Comparison of ENCODE assay signal across 8 mouse cellular contexts in genomic region chr9:113645153-113645836, GRCm38 (mm10).
DNase-seq lines count a peak whose midpoint lies in the region; ATAC-seq and TF ChIP-seq lines count a peak whose summit lies in the region.
"Had no signal": no experiment of that assay in that cellular context is flagged by ENCODE, and none has a peak within 500 bp of the region (broad histone marks: within the 10 kb centered on the region; RNA-seq: fewer than 3 reads in every experiment).

No protein-coding gene starts in this region.

- peaks cover 0 to 5% of the 10 kb centered on the region in 2 experiments; a peak in 1 of 4 replicates for H3K4me1 ChIP-seq in ES-E14 (ENCODE audit: control insufficient read depth in 2 of 2, insufficient read depth in 2 of 2, low read length in 2 of 2, poor library complexity in 1 of 2)
- H3K4me1 ChIP-seq in embryonic facial prominence, embryonic 14.5 days (ENCODE audit: control insufficient read depth, insufficient read depth, low read length): no peaks in the 10 kb centered on the region
- H3K4me1 ChIP-seq: liver, embryonic 15.5 days had no signal

- in situ Hi-C loops in ES-E14 (cut with MboI; ENCODE audit: low sequenced_read_pairs in 2 of 2, unreplicated experiment in 2 of 2): loop anchor here in 1 of 2 experiments (25.0 kb wide), 1 partner anchor 833 kb away; no protein-coding TSS in a partner anchor

- H3K27me3 ChIP-seq in embryonic facial prominence, embryonic 14.5 days (replicated peaks; ENCODE audit: control insufficient read depth, insufficient read depth, low read length): no peaks in the 10 kb centered on the region
- H3K27me3 ChIP-seq: liver, embryonic 15.5 days had no signal

- no peaks in the 10 kb centered on the region for H3K9me3 ChIP-seq in ES-E14 (ENCODE audit: control insufficient read depth, insufficient read depth, low read depth, low read length)
- H3K9me3 ChIP-seq in embryonic facial prominence, embryonic 14.5 days (ENCODE audit: control insufficient read depth, low read length): no peaks in the 10 kb centered on the region
- H3K9me3 ChIP-seq: liver, embryonic 15.5 days had no signal

- intact Hi-C loops in heart, postnatal 10 days (cut with DNase I): loop anchor here (10.0 kb wide), 2 partner anchors 920 to 1710 kb away; no protein-coding TSS in a partner anchor

- H3K27ac ChIP-seq in ES-E14 (ENCODE audit: insufficient read depth, low read depth, low read length, poor library complexity, severe bottlenecking): no peak overlapping the region
- H3K27ac ChIP-seq in embryonic facial prominence, embryonic 14.5 days (replicated peaks; ENCODE audit: low read depth, low read length): no peak overlapping the region
- H3K27ac ChIP-seq: liver, embryonic 15.5 days had no signal

- H3K4me3 ChIP-seq in ES-E14 (ENCODE audit: insufficient read depth in 1 of 2, low read depth in 1 of 2, low read length in 2 of 2, poor library complexity in 1 of 2, severe bottlenecking in 1 of 2): no peak overlapping the region
- no peak overlapping the region for H3K4me3 ChIP-seq in embryonic facial prominence, embryonic 14.5 days (ENCODE audit: low read depth, low read length)
- H3K4me3 ChIP-seq: liver, embryonic 15.5 days had no signal

- DNase-seq in ES-E14 (ENCODE audit: low read depth, low spot score): no peak
- DNase-seq in adrenal gland, postnatal 36 days: peak; percentile 37 to 39
- peak; percentile 79 for DNase-seq in embryonic facial prominence, embryonic 14.5 days (ENCODE audit: low spot score)
- DNase-seq in heart, postnatal 10 days: peak; percentile 67 to 79
- peak; percentile 78 for DNase-seq in layer of hippocampus, adult 11-12 months (ENCODE audit: low spot score)
- DNase-seq in lung, postnatal 10 days: peak; percentile 69
- DNase-seq in retina, postnatal 7 days (ENCODE audit: low read depth, low spot score): peak; percentile 65

- H3K9ac ChIP-seq in ES-E14 (ENCODE audit: insufficient read depth, low read depth, low read length, poor library complexity, severe bottlenecking): no peak overlapping the region
- H3K9ac ChIP-seq in embryonic facial prominence, embryonic 14.5 days (ENCODE audit: low read depth, low read length): no peak overlapping the region
- H3K9ac ChIP-seq: liver, embryonic 15.5 days had no signal

- peak; percentile 47; the same call in 1 of the 2 replicates for ATAC-seq in embryonic facial prominence, embryonic 14.5 days (ENCODE audit: low read depth)

- H3K4me2 ChIP-seq in embryonic facial prominence, embryonic 14.5 days (ENCODE audit: low read depth, low read length): no peak overlapping the region
- H3K4me2 ChIP-seq: liver, embryonic 15.5 days had no signal

- H3K36me3 ChIP-seq in ES-E14 (ENCODE audit: control insufficient read depth, insufficient read depth, low read length, poor library complexity, severe bottlenecking): no peaks in the 10 kb centered on the region
- no peaks in the 10 kb centered on the region for H3K36me3 ChIP-seq in embryonic facial prominence, embryonic 14.5 days (ENCODE audit: control insufficient read depth, insufficient read depth, low read length)
- H3K36me3 ChIP-seq: liver, embryonic 15.5 days had no signal

- 23% methylated on average over 7 of the region's 11 CpGs for WGBS in embryonic facial prominence, embryonic 14.5 days

TF ChIP-seq in ES-E14, 5 proteins besides CTCF, POLR2A, EP300 and RAD21:
- TF ChIP-seq ZC3H11A (IDR thresholded peaks at IDR 0.05; ENCODE audit: borderline replicate concordance, low read depth, low read length) (peak; percentile 58), CHD2 (IDR thresholded peaks at IDR 0.05; ENCODE audit: low read depth, low read length) (no peak), HCFC1 (IDR thresholded peaks at IDR 0.05; ENCODE audit: borderline replicate concordance, insufficient read depth, low read length) (no peak), ZNF384 (IDR thresholded peaks at IDR 0.05; ENCODE audit: low read depth, low read length) (no peak)
